Mouse (Mus musculus) hindbrain, embryonic 15.5 days (tissue): ENCODE measurements at regions not wholly inside any gene's neighbourhood (a gene's known extent, or its start where the extent isn't known, plus 50 kb on each side); places are given as distances from the start of the nearest gene placed in this dataset.

Source experiments
- ATAC-seq: fragments of 200-750 bp; cut with Nextera tagmentation; 2 replicates; pipeline ENCODE4 v1.8.0; 2017; ENCODE audit warnings: low read depth, moderate number of reproducible peaks, moderate TSS enrichment; ENCODE audit not compliant: low FRiP score
- H3K27ac ChIP-seq: fragments of 300-500 bp; sonication (generic); replicated peaks from 2 replicates; pipeline ENCODE4 v1.5.1; 2015; ENCODE audit warnings: mild to moderate bottlenecking, inconsistent platforms
- H3K27me3 ChIP-seq: fragments of 300-500 bp; sonication (generic); 2 replicates; pipeline ENCODE4 v1.6.1; 2015; ENCODE audit warnings: control low read depth, inconsistent platforms
- H3K36me3 ChIP-seq: fragments of 300-500 bp; sonication (generic); 2 replicates; pipeline ENCODE4 v1.6.1; 2015; ENCODE audit warnings: control low read depth, inconsistent platforms
- H3K4me1 ChIP-seq: fragments of 300-500 bp; sonication (generic); replicated peaks from 2 replicates; pipeline ENCODE4 v1.6.1; 2015; ENCODE audit warnings: control low read depth, inconsistent platforms
- H3K4me2 ChIP-seq: fragments of 300-500 bp; sonication (generic); 2 replicates; pipeline ENCODE4 v1.6.1; 2015; ENCODE audit warnings: moderate library complexity, mild to moderate bottlenecking, inconsistent platforms
- H3K4me3 ChIP-seq: fragments of 300-500 bp; sonication (generic); 2 replicates; pipeline ENCODE4 v1.5.1; 2015; ENCODE audit warnings: mild to moderate bottlenecking, inconsistent platforms
- H3K9ac ChIP-seq: fragments of 300-500 bp; sonication (generic); 2 replicates; pipeline ENCODE4 v1.6.1; 2015; ENCODE audit warnings: inconsistent platforms
- H3K9me3 ChIP-seq: fragments of 300-500 bp; sonication (generic); 2 replicates; pipeline ENCODE4 v1.6.1; 2016; ENCODE audit warnings: control low read depth, inconsistent platforms
- WGBS: fragments of 180-500 bp; shearing (Covaris S2); methylation state at CpG from one replicate; pipeline ENCODE4 v1.1.7; 2015; 5-methylcytosine and 5-hydroxymethylcytosine counted together

DNA sequence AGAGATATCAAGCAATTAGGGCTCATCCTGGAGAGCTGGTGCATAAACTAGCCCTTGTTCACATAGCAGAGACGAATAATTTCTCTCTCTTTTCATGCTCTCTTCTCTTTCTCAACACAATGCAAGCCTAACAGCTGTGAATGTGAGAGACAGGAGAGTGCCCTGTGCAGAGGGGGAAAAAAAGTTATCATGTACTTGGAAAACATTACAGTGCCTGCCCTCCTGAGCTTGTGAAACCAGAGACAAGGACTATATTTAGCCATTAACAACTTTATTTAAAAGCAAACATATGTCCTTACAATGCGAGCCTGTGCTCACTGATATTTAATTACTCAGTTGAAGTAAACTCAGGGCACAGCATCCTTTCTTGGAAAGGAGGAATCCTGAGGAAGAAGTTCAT lies 543.8 kb upstream of the Tenm3 start:
- ATAC-seq, result no peak
- no peaks in the 10 kb centered on the region for H3K27me3 ChIP-seq
- no peaks in the 10 kb centered on the region for H3K9me3 ChIP-seq
- H3K27ac ChIP-seq, result no peak overlapping the region
- H3K4me1 ChIP-seq, result no peaks in the 10 kb centered on the region
- H3K4me3 ChIP-seq, result no peak overlapping the region
- H3K9ac ChIP-seq, result no peak overlapping the region
- H3K36me3 ChIP-seq, result no peaks in the 10 kb centered on the region
- 50% methylated on average over 2 of the region's 2 CpGs for WGBS
- H3K4me2 ChIP-seq, result no peak overlapping the region

DNA sequence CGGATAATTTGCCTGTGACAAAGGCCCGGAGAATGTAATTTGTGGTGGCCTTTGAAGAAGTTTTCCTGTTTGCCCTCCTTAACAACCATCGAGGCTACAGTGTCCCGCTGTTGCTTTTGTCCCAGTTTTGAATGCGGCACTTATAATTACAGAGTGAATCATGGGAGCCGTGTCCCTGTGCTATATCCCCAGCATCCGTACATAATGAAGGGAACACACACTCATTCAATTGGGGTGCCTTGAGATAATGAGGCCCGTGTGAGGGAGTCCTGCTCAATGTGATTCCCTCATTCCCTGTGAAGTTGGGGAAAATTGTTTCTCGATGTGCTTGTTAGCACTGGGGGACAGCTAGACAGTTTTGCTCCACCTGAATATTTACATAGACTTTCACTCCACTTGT lies 528.9 kb upstream of the Tenm3 start:
- Histone ChIP-seq H3K4me1 (no peaks in the 10 kb centered on the region), H3K9ac (no peak overlapping the region), H3K27ac (no peak overlapping the region), H3K27me3 (no peaks in the 10 kb centered on the region), H3K4me3 (no peak overlapping the region), H3K36me3 (no peaks in the 10 kb centered on the region), H3K9me3 (no peaks in the 10 kb centered on the region), H3K4me2 (no peak overlapping the region)
- ATAC-seq, result no peak
- 70% methylated on average over 9 of the region's 9 CpGs for WGBS

DNA sequence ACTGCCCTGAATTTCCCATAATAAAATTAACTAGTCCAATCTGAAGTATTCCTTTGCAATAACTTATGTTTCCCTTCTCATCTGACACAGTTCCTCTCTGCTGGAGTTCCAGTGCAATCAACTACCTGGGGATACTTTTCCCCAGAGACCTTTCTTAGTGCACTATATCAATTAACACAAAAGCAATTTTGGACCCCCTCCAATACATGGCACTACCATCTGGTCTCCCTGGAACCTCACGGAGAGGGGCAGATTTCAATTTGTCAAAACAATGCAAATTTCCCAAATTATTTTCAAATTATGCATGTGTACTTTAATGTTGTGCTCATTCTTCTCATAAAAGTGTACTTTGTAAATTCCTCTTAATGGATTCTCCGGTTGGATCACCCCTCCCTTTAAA lies 518.9 kb upstream of the Tenm3 start:
- Histone ChIP-seq H3K27me3 (no peaks in the 10 kb centered on the region), H3K4me1 (no peaks in the 10 kb centered on the region), H3K9ac (no peak overlapping the region), H3K4me3 (no peak overlapping the region), H3K9me3 (no peaks in the 10 kb centered on the region), H3K36me3 (no peaks in the 10 kb centered on the region), H3K27ac (no peak overlapping the region), H3K4me2 (no peak overlapping the region)
- WGBS, result 60% methylated on average over 2 of the region's 2 CpGs
- ATAC-seq, result no peak

DNA sequence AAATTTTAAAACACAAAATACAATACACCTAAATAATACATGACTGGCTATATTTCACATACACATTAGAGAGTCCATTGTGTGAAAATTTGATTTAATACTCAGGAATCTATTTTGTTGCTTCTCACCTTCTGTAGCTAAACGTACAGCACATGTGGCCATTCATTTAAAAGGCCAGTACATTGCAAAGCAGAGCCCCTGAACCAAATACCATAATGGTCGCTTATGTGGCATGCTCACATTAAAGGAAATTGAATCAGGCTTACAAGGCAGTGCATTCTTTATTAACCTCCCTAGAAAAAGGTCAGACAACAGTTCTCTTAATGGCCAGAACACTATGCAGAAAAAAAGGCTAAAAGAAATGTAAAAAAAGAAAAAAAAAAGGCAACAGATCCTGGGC lies 517.7 kb upstream of the Tenm3 start:
- Histone ChIP-seq H3K27me3 (no peaks in the 10 kb centered on the region), H3K4me3 (no peak overlapping the region), H3K9me3 (no peaks in the 10 kb centered on the region), H3K27ac (no peak overlapping the region), H3K4me1 (no peaks in the 10 kb centered on the region), H3K36me3 (no peaks in the 10 kb centered on the region), H3K9ac (no peak overlapping the region), H3K4me2 (no peak overlapping the region)
- WGBS, result 60% methylated on average over 2 of the region's 2 CpGs
- ATAC-seq, result no peak

DNA sequence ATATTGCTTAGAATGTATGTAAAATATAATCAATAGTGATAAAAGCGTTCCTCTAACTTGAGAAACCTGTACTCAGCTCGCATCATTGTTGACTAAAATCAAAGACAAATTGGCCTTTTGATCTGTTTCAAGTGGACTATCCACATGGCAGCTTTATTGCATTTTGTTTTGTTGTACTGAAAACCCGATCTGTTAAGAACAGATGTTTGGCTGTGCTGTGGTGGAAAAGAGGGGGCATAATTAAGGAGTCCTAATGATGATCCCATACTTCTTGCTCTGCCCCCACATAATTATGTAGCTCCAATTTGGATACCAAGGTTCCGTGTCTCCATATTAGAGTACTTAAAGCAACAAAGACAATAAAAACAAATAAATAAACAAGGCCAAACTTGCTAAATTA lies 516.4 kb upstream of the Tenm3 start:
- 72% methylated on average over 4 of the region's 4 CpGs for WGBS

DNA sequence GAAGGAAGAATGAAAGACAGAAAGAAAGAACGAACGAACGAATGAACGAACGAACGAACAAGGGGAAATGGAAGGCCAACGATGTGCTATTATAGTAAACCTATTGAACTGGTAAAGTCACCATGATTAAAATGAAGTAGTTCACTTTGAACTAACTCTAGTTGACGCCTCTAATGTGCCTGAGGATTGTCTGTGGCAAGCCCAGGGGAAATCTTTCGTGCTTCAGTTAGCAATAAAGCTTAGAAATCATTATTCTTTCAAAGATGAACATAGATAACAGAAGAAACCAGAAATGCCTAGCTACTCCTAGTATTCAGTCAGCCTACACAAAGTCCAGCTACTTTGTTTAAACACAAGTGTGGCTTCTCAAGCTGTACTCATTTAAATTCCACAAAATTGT lies 515.9 kb upstream of the Tenm3 start:
- Histone ChIP-seq H3K4me3 (no peak overlapping the region), H3K27me3 (no peaks in the 10 kb centered on the region), H3K4me2 (no peak overlapping the region), H3K36me3 (no peaks in the 10 kb centered on the region), H3K4me1 (no peaks in the 10 kb centered on the region), H3K9me3 (no peaks in the 10 kb centered on the region), H3K27ac (no peak overlapping the region), H3K9ac (no peak overlapping the region)
- WGBS, result 62% methylated on average over 9 of the region's 9 CpGs
- ATAC-seq, result no peak

More for the DNA sequence above, 516.4 kb upstream of the Tenm3 start:
- no peaks in the 10 kb centered on the region for H3K36me3 ChIP-seq
- no peaks in the 10 kb centered on the region for H3K4me1 ChIP-seq
- no peaks in the 10 kb centered on the region for H3K9me3 ChIP-seq
- no peak overlapping the region for H3K4me2 ChIP-seq
- no peaks in the 10 kb centered on the region for H3K27me3 ChIP-seq
- no peak overlapping the region for H3K27ac ChIP-seq
- no peak overlapping the region for H3K4me3 ChIP-seq
- H3K9ac ChIP-seq, result no peak overlapping the region
- ATAC-seq, result no peak

DNA sequence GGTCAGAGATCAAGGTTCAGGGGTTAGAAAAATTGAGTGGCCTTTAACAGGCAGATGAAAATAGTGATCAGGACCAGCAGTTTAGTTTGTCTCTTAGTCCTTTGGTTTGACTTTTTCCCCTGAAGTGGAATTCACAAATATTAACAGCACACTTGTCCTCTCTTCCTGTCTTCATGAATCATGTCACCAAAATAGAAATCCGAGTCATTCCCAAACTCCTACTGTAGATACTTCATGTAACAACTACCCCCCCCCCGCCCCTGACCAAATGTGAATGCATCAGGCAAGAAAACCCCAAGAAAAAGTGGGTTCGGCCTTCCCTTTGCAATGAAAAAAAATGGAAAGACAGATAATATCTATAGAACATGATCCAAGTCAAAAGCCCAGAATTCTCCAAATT lies 504.9 kb upstream of the Tenm3 start:
- Histone ChIP-seq H3K4me1 (no peaks in the 10 kb centered on the region), H3K27me3 (no peaks in the 10 kb centered on the region), H3K9me3 (no peaks in the 10 kb centered on the region), H3K27ac (no peak overlapping the region), H3K4me2 (no peak overlapping the region), H3K9ac (no peak overlapping the region), H3K4me3 (no peak overlapping the region), H3K36me3 (no peaks in the 10 kb centered on the region)
- 85% methylated on average over 3 of the region's 3 CpGs for WGBS
- ATAC-seq, result no peak

DNA sequence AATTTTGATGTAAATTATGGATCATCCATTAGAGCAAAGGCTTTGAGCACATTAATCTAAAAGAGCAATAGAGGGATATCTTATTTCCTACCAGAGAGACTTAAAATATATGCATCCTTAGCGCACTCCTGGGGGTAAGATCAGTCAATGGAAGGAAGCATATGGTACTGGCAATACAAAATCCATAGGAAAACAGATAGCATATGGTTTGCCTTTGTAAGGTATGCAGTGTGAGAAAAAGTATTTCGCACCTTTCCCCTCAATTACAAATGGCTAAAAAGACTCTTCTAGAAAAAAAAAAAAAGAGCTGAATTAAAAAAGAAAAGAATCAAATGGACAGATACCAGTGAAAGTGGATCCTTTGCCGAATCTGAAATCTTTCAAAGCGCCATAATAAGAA lies 495.0 kb upstream of the Tenm3 start:
- Histone ChIP-seq H3K36me3 (no peaks in the 10 kb centered on the region), H3K27me3 (no peaks in the 10 kb centered on the region), H3K27ac (no peak overlapping the region), H3K4me3 (no peak overlapping the region), H3K4me2 (no peak overlapping the region), H3K4me1 (no peaks in the 10 kb centered on the region), H3K9ac (no peak overlapping the region), H3K9me3 (no peaks in the 10 kb centered on the region)
- no peak for ATAC-seq
- 92% methylated on average over 4 of the region's 4 CpGs for WGBS

DNA sequence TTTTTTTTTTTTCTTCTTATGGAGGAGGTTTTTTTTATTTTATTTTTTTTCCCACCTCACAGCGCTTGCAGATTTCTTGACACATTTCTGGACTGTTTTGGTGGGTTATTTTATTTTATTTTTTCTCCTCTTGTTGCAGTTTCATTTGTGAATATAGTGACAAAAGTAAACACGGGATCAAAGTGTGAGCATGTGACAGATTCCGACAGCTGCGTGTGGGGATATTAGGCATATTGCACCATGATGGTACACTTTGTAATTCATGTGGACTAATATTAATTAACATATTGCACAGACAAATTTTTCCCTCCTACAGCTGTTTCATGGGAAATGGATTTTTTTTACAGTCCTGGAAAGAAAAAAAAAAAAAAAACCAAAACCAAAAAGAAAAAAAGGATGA lies 483.2 kb upstream of the Tenm3 start:
- no peaks in the 10 kb centered on the region for H3K27me3 ChIP-seq
- H3K27ac ChIP-seq, result no peak overlapping the region
- WGBS, result 79% methylated on average over 4 of the region's 4 CpGs
- no peaks in the 10 kb centered on the region for H3K9me3 ChIP-seq
- no peaks in the 10 kb centered on the region for H3K36me3 ChIP-seq
- no peak overlapping the region for H3K4me3 ChIP-seq
- ATAC-seq, result no peak
- H3K4me2 ChIP-seq, result no peak overlapping the region
- no peaks in the 10 kb centered on the region for H3K4me1 ChIP-seq
- H3K9ac ChIP-seq, result no peak overlapping the region

DNA sequence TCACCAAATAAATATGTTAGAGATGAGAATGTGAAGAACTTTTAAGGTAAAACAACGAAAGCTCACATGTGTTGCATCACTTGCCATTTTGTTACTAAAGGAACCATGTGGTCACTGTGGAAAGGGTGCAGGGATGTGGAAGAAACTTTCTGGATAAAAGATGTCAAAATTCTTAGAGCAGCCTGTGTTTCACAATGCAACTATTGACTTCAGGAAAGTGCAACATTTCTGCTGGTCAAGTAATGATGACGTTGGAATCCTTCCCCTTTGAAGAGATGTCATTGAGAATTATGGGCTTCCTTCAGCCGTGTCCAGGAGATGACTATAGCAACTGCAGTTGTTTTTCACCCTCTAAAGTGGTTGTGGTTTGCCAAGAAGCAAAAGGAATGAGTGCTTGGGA lies 477.7 kb upstream of the Tenm3 start:
- H3K36me3 ChIP-seq, result no peaks in the 10 kb centered on the region
- 50% methylated on average over 3 of the region's 3 CpGs for WGBS
- H3K9me3 ChIP-seq, result no peaks in the 10 kb centered on the region
- H3K27ac ChIP-seq, result no peak overlapping the region
- no peak overlapping the region for H3K4me3 ChIP-seq
- no peak overlapping the region for H3K4me2 ChIP-seq
- H3K4me1 ChIP-seq, result no peaks in the 10 kb centered on the region
- no peaks in the 10 kb centered on the region for H3K27me3 ChIP-seq
- no peak overlapping the region for H3K9ac ChIP-seq
- ATAC-seq, result no peak

DNA sequence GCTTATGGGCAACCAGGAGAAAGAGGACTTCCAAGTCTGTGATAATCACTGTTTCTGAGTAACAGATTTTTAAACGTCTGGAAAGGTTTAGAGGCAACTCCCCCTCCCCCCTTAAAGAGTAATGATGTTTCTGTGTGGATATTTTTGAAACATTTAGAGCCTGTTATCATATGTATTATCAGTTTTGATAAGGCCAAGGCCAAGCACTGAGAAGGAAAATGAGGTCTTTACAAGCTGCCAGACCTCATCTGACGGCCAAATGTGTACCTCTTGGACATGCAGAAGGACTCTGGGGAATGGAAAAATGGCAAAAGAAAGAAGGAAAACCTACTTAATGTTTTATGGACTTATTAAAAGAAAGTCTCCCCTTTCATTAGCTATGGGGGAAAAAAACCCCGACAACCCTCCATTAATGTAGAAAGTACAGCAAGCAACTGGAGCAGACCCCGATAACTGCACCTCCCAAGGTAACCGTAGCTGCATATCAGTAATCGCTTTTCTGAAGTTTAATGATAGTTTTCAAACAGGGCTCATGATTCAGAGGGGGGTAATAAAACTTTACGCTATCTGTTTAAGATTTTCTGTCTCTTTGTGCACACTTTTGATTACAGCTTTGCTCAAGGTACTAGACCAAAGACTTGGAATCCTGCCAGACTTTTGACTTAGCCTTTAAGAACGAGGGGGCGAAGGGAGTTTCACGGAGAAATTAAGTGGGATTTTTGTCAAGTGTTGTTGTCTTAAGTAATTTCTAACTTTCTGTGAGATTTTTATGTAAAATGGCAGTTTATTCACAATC lies 469.9 kb upstream of the Tenm3 start:
- Histone ChIP-seq H3K27me3 (no peaks in the 10 kb centered on the region), H3K4me3 (no peak overlapping the region), H3K27ac (no peak overlapping the region), H3K4me1 (no peaks in the 10 kb centered on the region), H3K4me2 (no peak overlapping the region), H3K36me3 (no peaks in the 10 kb centered on the region), H3K9me3 (no peaks in the 10 kb centered on the region), H3K9ac (no peak overlapping the region)
- WGBS, result 76% methylated on average over 10 of the region's 10 CpGs
- ATAC-seq, result no peak

DNA sequence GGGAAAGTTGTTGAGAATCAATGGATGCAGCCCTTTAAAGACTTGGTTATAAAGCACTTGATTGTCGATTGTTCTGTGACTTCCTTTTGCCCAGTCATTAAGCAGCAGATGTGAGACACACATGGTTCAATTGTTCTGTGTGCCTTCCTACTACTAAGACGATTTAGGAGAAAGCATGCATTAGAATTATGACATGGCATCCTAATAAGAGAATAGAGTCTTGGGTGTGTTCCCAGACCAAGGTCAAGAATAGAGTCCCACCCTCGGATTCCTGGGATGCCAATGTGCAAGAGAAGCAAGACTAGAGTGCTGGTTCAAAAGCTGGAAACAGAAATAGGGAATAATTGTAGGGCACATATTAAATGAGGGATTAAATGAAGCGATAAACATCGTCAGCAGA lies 469.1 kb upstream of the Tenm3 start:
- Histone ChIP-seq H3K36me3 (no peaks in the 10 kb centered on the region), H3K9ac (no peak overlapping the region), H3K27ac (no peak overlapping the region), H3K4me3 (no peak overlapping the region), H3K9me3 (no peaks in the 10 kb centered on the region), H3K4me2 (no peak overlapping the region), H3K4me1 (no peaks in the 10 kb centered on the region), H3K27me3 (no peaks in the 10 kb centered on the region)
- 57% methylated on average over 5 of the region's 5 CpGs for WGBS
- ATAC-seq, result no peak

DNA sequence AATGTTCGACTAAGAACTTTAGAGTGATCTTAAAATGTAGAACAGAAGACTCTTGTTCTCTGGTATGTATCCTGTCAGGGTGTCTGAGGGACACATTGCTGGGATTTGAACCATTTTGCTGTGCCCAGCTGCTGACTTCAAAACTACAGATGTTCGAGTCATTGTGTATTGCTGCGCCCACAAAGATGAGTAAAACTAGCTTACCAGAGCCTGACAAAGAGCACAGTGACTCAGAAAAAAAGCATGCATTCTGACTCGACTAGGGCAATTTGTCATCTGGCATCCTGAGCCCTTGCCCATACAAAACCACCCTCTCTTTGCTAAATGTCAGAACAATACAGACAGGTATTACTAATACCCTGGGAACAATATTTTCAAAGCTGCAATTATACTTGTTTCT lies 438.6 kb upstream of the Tenm3 start:
- no peak overlapping the region for H3K9ac ChIP-seq
- no peaks in the 10 kb centered on the region for H3K4me1 ChIP-seq
- H3K4me3 ChIP-seq, result no peak overlapping the region
- H3K27me3 ChIP-seq, result no peaks in the 10 kb centered on the region
- H3K9me3 ChIP-seq, result no peaks in the 10 kb centered on the region
- WGBS, result 32% methylated on average over 4 of the region's 4 CpGs
- H3K36me3 ChIP-seq, result no peaks in the 10 kb centered on the region
- no peak overlapping the region for H3K27ac ChIP-seq
- no peak overlapping the region for H3K4me2 ChIP-seq
- ATAC-seq, result no peak
